Mouse (Mus musculus) mature B cell (primary cell): ENCODE data around the gene Gmds.

ENCODE experiments used
- in situ Hi-C: fragments of 300-500 bp; cut with MboI; formaldehyde crosslinking; loops from 2 replicates; pipeline ENCODE4 v1.14.3; 2019

The Gmds gene

GRCm38 (mm10) chr13:32267184-32267775 is 71.3 kb downstream of the Gmds start:
- in situ Hi-C loops = no loop called here

- in situ Hi-C loops = no loop called here
Observed at GRCm38 (mm10) chr13:32266721-32267120, 71.8 kb downstream of the Gmds start.

GRCm38 (mm10) chr13:32256121-32256520 is 82.4 kb downstream of the Gmds start:
- in situ Hi-C loops = no loop called here

GRCm38 (mm10) chr13:32252276-32252675 is 86.3 kb downstream of the Gmds start:
- in situ Hi-C loops = no loop called here

DNA sequence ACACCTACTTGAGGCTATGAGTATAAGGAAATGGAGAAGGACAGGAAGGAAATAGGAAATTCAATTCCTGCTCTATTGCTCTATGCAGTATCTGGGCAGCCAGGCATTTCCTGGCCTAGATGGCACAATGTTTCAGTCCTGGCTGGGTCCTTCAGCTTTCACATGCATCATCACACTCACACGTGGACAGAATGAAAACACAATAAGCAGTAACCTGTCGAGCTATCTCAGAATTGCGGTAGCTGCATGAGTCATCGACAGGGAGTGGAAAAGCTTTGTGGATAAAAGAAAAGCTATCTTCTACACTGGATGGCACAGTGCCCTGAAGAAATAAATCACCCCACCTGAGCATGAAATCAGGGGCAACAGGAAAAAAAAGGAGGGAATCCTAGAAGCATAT is 96.3 kb downstream of the Gmds start:
- in situ Hi-C loops = no loop called here

GRCm38 (mm10) chr13:32236269-32236678 is 102.3 kb downstream of the Gmds start:
- in situ Hi-C loops = no loop called here

DNA sequence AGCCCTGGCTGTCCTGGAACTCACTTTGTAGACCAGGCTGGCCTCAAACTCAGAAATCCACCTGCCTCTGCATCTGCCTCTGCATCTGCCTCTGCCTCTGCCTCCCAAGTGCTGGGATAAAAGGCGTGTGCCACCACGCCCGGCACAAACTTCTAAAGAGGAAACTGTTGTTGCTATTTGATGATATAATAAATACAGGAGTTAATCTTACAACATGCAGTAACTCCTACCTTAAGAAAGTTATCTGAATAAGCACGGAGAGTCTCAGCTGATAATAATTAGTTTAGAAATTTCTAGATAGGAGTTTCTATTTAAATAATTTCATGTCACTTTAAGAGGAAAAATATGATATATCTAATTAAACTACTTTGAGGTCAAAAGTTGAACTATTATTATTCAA is 103.5 kb downstream of the Gmds start:
- in situ Hi-C loops = no loop called here

GRCm38 (mm10) chr13:32234019-32234418 is 104.5 kb downstream of the Gmds start:
- in situ Hi-C loops = no loop called here

- in situ Hi-C loops = no loop called here
Observed at GRCm38 (mm10) chr13:32232391-32232790, 106.1 kb downstream of the Gmds start.

- in situ Hi-C loops = no loop called here
Observed at GRCm38 (mm10) chr13:32231956-32232355, 106.6 kb downstream of the Gmds start.

DNA sequence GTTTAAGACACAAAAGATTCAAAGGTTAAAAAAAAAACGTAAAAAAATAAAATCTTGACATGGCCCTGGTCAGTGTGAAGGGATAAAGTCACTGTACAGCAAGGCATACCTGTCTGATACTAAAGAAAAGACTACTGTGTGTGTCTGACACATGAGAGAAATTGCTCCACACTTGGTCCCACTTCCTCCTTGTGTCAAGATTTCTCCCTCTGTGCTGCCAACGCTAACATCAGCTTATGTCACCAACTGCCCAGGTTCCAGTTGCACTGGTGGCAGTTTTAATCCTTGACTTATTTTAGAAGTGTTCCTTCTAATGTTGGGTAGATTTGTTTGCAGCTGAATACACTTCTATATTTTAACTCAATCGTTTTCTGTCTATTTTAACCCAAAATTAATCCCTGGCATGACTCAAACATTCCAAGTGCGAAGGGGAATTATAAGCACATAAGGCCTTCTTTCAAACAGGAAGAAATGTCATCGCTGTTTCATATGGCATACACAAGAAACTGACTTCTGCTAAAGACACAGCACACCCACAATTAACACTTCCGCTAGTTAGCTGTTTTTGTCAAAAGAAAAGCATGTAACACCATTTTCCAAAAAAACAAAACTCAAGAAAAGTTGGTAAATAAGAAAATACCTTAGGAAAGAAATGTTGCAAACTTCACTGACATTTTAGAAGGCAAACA is 110.5 kb downstream of the Gmds start:
- in situ Hi-C loops = no loop called here

DNA sequence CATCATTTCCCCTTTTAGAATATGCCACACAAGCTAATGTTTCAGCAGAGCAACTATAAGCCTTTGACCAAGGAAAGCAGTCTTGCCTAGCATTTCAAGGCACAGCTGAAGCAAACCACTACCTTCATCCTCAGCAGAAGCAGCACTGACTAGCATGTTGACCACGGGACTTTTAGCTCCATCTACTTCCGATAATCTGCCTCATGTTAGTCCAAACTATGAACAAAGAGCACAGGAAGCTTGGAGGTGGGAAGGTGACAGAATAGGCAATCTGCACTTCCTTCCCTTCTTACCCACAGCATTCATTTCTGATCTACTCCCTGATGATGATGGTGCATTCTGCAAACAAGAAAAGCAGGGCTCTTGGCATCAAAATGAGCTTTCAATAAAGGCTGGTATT is 120.9 kb downstream of the Gmds start:
- in situ Hi-C loops = no loop called here

- in situ Hi-C loops = no loop called here
Observed at GRCm38 (mm10) chr13:32213702-32214452, 124.7 kb downstream of the Gmds start.

DNA sequence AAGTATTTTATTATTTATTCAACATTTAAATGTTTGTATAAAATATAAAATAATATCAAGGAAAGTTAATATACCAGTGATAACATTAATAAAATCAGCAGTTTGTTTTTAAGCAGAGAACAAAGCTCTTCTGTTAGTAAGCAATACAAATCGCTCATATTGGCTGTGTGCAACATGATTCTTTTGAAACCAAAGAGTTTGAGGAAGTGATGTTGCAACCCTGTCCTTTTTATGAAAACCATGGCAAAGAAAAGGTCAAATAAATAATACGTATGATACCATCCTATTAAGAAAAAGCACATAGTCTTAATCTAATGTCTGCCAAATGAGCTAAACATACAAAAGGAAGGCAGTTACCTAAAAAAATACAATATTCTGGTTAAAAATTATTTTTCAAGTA is 126.4 kb downstream of the Gmds start:
- in situ Hi-C loops = no loop called here

- in situ Hi-C loops = no loop called here
Observed at GRCm38 (mm10) chr13:32207172-32207908, 131.2 kb downstream of the Gmds start.

GRCm38 (mm10) chr13:32179906-32180305 is 158.6 kb downstream of the Gmds start:
- in situ Hi-C loops = no loop called here

- in situ Hi-C loops = no loop called here
Observed at GRCm38 (mm10) chr13:32178682-32179081, 159.9 kb downstream of the Gmds start.

DNA sequence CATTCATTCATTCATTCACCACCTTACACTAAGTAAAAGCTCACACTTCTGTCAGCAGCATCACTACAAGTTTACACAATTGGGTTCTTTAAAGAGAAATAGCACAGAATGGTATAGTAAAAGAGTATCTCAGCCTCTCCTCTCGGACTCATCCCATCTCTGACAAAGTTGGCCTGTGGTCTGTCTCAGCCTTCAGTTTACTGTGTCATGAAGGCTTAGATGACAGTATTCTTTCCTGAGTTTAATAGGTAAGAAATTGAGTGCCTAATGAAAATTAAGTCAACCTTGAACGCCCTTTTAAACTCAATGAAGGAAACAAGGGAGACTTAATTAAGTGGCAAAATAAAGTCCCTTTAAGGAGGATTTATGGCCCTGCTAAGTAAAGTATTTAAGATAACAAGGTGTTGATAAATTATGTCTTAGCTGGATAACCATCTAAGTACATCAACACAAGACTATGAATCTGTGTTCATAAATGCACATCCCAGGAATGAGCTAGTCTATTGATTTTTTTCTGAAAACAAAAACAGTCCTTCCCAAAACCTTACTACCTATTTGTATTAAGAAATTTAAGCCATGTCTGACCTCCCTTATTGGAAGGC is 160.6 kb downstream of the Gmds start:
- in situ Hi-C loops = no loop called here

GRCm38 (mm10) chr13:32175028-32175427 is 163.5 kb downstream of the Gmds start:
- in situ Hi-C loops = no loop called here

DNA sequence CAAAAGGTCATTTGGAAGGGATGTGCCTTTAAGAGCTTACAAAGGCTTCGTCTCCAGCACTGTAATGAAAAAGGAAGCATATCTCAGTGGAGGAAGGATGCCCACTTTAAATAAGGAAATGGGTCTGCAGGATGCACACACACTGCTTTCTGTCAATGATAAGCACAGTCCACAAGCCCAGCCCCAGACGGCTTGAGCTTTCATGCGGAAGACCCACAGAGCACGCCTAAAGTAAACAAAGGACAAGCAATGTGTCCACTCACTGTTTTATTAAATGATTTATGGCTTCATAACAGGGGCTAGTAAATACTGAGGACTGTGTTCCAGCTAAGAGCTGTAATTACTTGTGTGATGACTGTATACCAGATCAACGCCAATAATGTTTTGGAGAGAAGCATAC is 169.4 kb downstream of the Gmds start:
- in situ Hi-C loops = no loop called here

GRCm38 (mm10) chr13:32167806-32168205 is 170.7 kb downstream of the Gmds start:
- in situ Hi-C loops = no loop called here

DNA sequence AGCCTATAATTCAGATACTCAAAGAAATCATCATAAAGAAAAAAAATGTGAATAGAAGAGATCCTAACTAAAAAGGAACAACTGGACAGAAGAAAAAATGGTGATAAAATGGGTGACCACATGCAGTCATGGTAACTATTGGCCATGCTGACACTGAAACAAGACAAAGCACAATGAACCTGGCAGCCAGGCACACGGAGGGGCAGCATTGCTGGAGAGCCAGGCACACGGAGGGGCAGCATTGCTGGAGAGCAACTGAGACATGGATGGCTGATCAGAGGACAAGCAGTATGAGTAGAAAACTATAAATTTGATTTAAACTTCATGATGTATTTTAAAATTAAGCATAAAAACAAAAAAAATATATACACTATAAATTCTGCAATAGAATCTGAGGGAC is 173.0 kb downstream of the Gmds start:
- in situ Hi-C loops = no loop called here
